Mouse (Mus musculus): ENCODE results near the gene Rps27l. TPM values are rescaled to one million over a fixed set of nuclear protein-coding genes. Genes with fewer than 3 reads are reported as not detected.

The Rps27l gene
- total and polyA plus RNA-seq, 3 experiments: 3.9 to 306 (median 252) TPM

DNA sequence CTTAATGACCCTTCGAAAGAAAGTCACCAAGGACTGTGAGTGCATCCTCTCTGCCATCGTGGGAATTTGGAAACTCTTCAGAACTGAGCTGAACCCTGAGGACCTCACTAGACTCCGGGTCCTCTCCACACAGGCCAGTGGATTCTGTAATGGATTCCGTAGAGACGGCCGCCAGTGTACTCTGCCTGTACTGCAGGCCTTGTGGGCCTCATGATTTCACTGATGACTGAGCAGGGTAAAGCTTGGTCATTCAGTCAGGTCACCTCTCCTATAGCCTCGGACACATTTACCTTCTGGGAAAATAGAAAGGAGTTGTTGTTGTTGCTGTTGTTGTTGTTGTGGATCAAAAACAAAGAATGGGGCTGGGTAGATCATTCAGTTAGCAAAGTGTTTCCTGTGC is 36.2 kb downstream of the Rps27l start:
- DNase-seq: no peak

DNA sequence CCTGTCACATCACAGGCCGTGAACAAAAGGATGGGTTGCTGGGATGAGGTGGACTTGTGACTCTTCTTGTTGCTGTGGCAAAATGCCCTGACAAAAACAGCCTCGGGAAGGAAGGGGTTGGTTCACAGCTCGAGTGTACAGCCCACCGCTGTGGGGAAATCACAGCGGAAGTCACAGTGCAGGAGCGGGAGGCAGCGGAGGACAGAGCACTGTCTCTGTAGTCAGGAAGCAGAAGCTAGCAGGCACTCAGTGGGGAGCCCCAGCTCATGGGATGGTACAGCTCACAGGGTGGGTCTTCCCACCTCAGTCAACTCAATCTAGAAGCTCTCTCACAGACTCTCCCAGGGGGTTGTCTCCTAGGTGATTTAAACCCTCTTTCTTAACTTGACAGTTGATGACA is 39.5 kb downstream of the Rps27l start:
- no peak for DNase-seq

DNA sequence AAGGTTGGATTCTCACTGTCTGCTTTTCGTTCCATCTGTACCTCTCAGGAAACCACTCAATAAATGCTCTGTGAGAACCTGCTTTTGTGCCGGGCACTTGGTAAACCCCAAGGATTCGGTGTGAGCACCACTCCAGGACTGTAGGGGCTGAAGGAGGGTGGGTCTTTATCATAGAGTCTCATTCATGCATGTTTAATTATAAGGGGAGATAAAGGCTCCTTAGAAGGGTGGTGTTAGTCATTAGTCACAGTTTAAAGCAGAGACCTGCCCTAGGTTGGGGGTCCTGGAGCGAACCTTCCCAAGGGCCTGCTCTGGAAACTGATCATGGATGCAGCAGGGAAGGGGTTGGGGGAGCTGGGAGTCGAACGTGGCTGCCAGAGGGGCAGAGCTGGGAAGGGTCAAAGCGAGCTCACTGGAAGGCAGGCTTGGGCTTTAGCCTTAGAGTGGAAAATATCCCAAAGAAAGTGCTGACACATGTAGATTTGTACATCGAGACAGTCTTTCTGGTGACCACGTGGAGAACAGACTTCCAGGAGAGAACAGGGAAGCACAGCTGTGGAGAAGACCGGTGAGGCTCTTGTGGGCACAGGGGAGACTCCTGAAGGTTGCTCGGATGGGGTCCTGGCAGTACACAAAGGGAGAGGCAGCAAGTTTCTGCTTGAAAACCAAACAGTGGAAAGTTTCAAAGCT is 42.5 kb downstream of the Rps27l start:
- no peak for DNase-seq

DNA sequence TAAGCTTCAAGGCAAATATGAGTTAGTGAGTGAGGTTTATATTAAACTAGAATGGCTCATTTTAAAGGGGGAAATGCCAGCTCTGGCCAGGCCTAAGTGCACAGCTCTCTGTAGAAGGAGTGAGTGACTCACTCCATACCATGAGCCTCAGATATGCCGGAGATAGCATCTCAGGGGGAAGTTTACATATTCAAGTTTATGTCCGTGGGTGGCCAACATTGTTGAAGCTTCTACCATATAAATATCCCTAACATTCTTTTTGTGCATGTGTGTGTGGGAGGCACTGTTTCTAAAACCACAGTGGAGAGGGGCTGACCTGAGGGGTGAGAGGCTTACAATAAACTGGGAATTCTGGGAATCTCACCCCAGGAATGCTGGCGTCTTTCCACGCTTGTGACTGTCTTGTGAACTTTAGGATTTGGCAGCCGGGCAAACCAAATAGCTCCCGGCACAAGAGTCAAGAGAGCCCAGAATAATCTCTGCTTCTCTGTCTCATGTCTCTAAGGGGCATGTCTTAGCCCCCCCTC is 43.1 kb downstream of the Rps27l start:
- DNase-seq: peak; percentile 15

DNA sequence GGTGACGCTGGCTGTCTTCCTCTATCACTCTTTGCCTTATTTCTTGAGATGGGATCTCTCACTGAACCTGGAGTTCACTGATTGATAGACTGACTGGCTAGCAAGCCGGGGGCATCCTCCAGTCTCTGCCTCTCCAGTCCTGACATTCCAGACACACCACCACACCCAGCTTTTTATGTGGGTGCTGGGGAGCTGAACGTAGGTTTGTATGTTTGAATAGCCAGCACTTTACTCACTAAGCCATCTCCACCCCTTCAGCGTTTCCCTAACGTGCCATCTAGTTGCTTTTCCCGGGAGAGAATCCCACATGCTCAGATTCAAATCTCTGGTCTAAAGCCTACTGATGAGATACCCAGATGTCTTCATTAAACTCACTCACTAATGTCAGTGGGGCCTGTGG is 43.7 kb downstream of the Rps27l start:
- DNase-seq: no peak

DNA sequence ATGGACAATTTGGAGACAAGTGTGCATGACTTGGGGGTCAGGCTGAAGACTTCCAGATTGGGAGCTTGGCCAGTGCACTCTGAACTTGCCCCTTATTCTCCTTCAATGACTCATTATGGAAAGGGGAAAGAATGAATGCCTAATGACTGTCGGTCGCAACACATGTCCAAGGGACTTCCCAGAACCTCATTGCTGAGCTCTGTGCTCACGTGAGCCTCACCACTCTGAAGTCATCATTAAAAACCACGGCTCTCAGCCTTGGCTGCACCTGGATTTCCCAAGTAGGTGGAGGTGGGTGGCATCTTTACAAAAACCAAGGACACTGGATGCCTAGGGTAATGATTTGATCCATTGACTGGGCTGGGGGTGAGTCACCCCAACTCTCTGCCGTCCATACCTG is 44.2 kb downstream of the Rps27l start:
- DNase-seq: no peak

DNA sequence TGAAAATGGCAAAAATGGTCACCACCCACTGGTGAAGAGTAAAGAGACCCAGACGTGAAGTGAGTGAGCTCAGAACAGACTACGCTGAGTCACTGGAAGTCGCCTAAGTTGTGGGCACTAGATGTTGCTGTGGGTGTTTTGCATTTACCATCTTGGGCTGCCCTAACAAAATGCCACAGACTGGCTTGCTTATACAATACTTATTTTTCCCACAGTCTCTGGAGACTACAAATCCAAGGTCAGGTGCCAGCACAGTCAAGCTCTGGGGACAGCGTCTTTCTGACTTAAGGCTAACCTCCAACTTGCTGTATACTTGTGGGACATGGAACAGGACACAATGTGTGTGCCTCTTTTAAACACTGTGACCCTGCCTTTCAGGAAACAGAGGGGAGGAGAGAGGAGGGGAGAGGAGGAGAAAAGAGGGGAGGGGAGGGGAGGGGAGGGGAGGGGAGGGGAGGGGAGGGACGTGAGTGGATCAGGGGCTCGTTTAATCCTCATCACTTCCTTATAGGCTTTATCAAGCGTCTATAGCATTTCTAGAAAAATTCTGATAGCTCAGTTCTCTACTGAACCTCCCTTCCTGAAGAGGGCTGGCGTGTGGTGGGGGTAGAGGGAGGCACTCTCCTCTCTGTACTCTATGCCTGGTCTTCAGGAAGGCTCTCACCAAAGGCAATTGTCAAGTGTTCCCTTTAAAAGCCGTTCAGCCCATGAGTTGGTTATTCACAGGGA is 45.3 kb downstream of the Rps27l start:
- no peak for DNase-seq

DNA sequence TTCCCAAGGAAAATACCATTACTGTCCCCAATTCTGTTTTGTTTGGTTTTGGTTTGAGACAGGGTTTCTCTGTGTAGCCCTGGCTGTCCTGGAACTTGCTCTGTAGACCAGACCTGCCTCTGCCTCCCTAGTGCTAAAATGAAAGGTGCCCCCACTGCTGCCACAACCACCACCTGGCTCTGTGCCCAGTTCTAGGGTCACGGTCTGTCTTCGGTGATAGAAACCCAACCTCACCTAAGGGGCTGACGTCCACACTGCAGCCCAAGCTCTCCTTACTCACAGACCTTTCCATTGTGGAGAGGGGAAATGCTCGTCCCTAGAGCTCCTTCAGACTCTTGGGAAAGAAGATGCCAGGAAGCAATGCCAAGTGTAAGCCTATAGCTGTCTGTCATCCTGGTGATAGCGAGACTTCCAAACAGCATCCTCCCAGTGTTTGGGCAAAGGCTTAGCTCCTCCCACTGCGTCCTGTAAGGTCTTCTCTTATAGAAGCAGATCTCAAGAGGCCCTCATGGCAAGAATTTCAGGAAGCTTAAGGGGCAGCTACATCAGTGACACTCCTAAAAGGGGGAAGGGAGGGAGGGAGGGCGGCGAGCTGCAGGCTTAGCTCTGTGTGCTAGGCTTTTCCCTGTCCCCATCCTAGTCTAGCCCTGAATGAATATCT is 46.0 kb downstream of the Rps27l start:
- DNase-seq: no peak

Other genes with a start within 250 kb of the Rps27l start
- under 1 TPM; 0.23 to 0.45 TPM for gene Car12, start 232.4 kb upstream of the Rps27l start, total RNA-seq (2021)
- gene Car12, start 232.4 kb upstream of the Rps27l start, polyA plus RNA-seq (2012; rRNA removed): 0.42 and 0.49 TPM in 2 replicates
- gene Aph1b, start 150.6 kb upstream of the Rps27l start, total RNA-seq (2021): 1 to 10 TPM; 3.4 to 7.3 TPM
- gene Aph1b, start 150.6 kb upstream of the Rps27l start, polyA plus RNA-seq (2012; rRNA removed): 3.4 and 3.9 TPM in 2 replicates
- gene Gm10647, start 149.0 kb upstream of the Rps27l start, total RNA-seq (2021): under 1 TPM; 0.14 TPM
- gene Gm10647, start 149.0 kb upstream of the Rps27l start, polyA plus RNA-seq (2012; rRNA removed): not detected in 2 replicates
- gene Aph1c, start 111.4 kb upstream of the Rps27l start, total RNA-seq (2021): 1 to 10 TPM; 4.2 to 4.3 TPM
- gene Aph1c, start 111.4 kb upstream of the Rps27l start, polyA plus RNA-seq (2012; rRNA removed): 1.4 and 1.6 TPM in 2 replicates
- gene Rab8b, start 26.4 kb upstream of the Rps27l start, total RNA-seq (2021): 10 to 100 TPM; 14.6 to 19.4 TPM
- 3.2 and 3.9 TPM in 2 replicates for gene Rab8b, start 26.4 kb upstream of the Rps27l start, polyA plus RNA-seq (2012; rRNA removed)
- 10 to 100 TPM; 15.7 to 19.1 TPM for gene Lactb, start 29.4 kb downstream of the Rps27l start, total RNA-seq (2021)
- gene Lactb, start 29.4 kb downstream of the Rps27l start, polyA plus RNA-seq (2012; rRNA removed): 23.6 and 32.2 TPM in 2 replicates
- gene Tpm1, start 103.3 kb downstream of the Rps27l start, total RNA-seq (2021): 100 to 1,000 TPM; 144 to 271 TPM
- gene Tpm1, start 103.3 kb downstream of the Rps27l start, polyA plus RNA-seq (2012; rRNA removed): 30.7 and 42.3 TPM in 2 replicates